Mouse (Mus musculus) left cerebral cortex, postnatal 25 days (tissue): ENCODE measurements around the gene Exosc5. TPM values are rescaled to one million over a fixed set of nuclear protein-coding genes. Genes with fewer than 3 reads are reported as not detected.
A peak's percentile ranks its signal among the peaks of the same experiment; 100 is the strongest.

Experiments used
- DNase-seq, 2 experiments: peaks; one replicate each; pipeline ENCODE4 v3.0.0; 2022; ENCODE audit warnings: low spot score in 2 of 2, mixed read lengths in 1 of 2
- intact Hi-C: fragments of 180-260 bp; cut with DNase I; formaldehyde crosslinking; loops from one replicate; pipeline ENCODE4 v1.15.1; 2025
- total RNA-seq, 2 experiments: library from RNA; stranded (reverse); gene quantifications; 2 replicates each; pipeline ENCODE4 v1.2.3; 2021

Exosc5 gene
- total RNA-seq, 2 experiments from 2014 or later = 24.0 to 24.4 TPM

GRCm38 (mm10) chr7:25675405-25675804, 16.4 kb downstream of the Exosc5 start:
- intact Hi-C loops = no loop called here
- no peak for DNase-seq

GRCm38 (mm10) chr7:25676085-25676781, 17.3 kb downstream of the Exosc5 start:
- intact Hi-C loops = loop anchor here (1.0 kb wide), 1 partner anchor 17 kb away; the partner anchor contains the start of gene Exosc5
- peak; percentile 92 to 96 for DNase-seq

GRCm38 (mm10) chr7:25677013-25677412, 18.0 kb downstream of the Exosc5 start:
- no peak for DNase-seq
- intact Hi-C loops = no loop called here

- DNase-seq = no peak
- intact Hi-C loops = loop anchor here (2.0 kb wide), 1 partner anchor 31 kb away; no protein-coding TSS in a partner anchor
Observed at GRCm38 (mm10) chr7:25679971-25680370, 21.0 kb downstream of the Exosc5 start.

GRCm38 (mm10) chr7:25680514-25681258, 21.7 kb downstream of the Exosc5 start, which contains the start of gene B9d2:
TSS of gene B9d2 (plus strand) at chr7:25680780.
- intact Hi-C loops = loop anchor here (2.0 kb wide), 1 partner anchor 30 kb away; no protein-coding TSS in a partner anchor
- DNase-seq = peak; percentile 96

GRCm38 (mm10) chr7:25681341-25682231, 22.6 kb downstream of the Exosc5 start:
- no peak for DNase-seq
- intact Hi-C loops = loop anchor here (2.0 kb wide), 1 partner anchor 29 kb away; no protein-coding TSS in a partner anchor

GRCm38 (mm10) chr7:25683474-25684180, 24.7 kb downstream of the Exosc5 start:
- intact Hi-C loops = no loop called here

GRCm38 (mm10) chr7:25684659-25685058, 25.7 kb downstream of the Exosc5 start:
- no peak for DNase-seq
- intact Hi-C loops = no loop called here

More at GRCm38 (mm10) chr7:25683474-25684180, 24.7 kb downstream of the Exosc5 start:
- DNase-seq = no peak

- intact Hi-C loops = no loop called here
- no peak for DNase-seq
Observed at GRCm38 (mm10) chr7:25685926-25686470, 27.0 kb downstream of the Exosc5 start.

GRCm38 (mm10) chr7:25686680-25687531, 27.9 kb downstream of the Exosc5 start, which contains the start of gene Tgfb1:
TSS of gene Tgfb1 (plus strand) at chr7:25687002.
- intact Hi-C loops = no loop called here
- DNase-seq = peak in 1 of 2 experiments; percentile 38

GRCm38 (mm10) chr7:25687811-25688401, 28.9 kb downstream of the Exosc5 start:
- intact Hi-C loops = loop anchor here (2.0 kb wide), 1 partner anchor 19 kb away; no protein-coding TSS in a partner anchor
- no peak for DNase-seq

GRCm38 (mm10) chr7:25688810-25689586, 30.0 kb downstream of the Exosc5 start:
- DNase-seq = no peak
- intact Hi-C loops = loop anchor here (2.0 kb wide), 1 partner anchor 18 kb away; no protein-coding TSS in a partner anchor

GRCm38 (mm10) chr7:25689603-25690021, 30.6 kb downstream of the Exosc5 start:
- DNase-seq = no peak
- intact Hi-C loops = loop anchor here (2.0 kb wide), 1 partner anchor 17 kb away; no protein-coding TSS in a partner anchor

- no peak for DNase-seq
- intact Hi-C loops = no loop called here
Observed at GRCm38 (mm10) chr7:25690051-25690450, 31.1 kb downstream of the Exosc5 start.

- no peak for DNase-seq
- intact Hi-C loops = no loop called here
Observed at GRCm38 (mm10) chr7:25694104-25694503, 35.1 kb downstream of the Exosc5 start.

GRCm38 (mm10) chr7:25699851-25700250, 40.9 kb downstream of the Exosc5 start:
- no peak for DNase-seq
- intact Hi-C loops = no loop called here
